Mouse (Mus musculus) heart, embryonic 16.5 days (tissue): ENCODE data around the gene Caprin1. TPM values are rescaled to one million over a fixed set of nuclear protein-coding genes. Genes with fewer than 3 reads are reported as not detected.

Experiments
- ATAC-seq: fragments of 200-750 bp; cut with Nextera tagmentation; replicated peaks from 2 replicates; pipeline ENCODE4 v1.8.0; 2017; ENCODE audit warnings: moderate number of reproducible peaks; ENCODE audit not compliant: insufficient read depth, low FRiP score; ENCODE audit errors: extremely low read depth
- H3K27ac ChIP-seq: fragments of 300-500 bp; sonication (generic); 2 replicates; pipeline ENCODE4 v1.5.1; 2014; ENCODE audit warnings: mild to moderate bottlenecking, low read length, control low read depth, moderate library complexity
- H3K27me3 ChIP-seq: fragments of 300-500 bp; sonication (generic); 2 replicates; pipeline ENCODE4 v1.6.1; 2014; ENCODE audit warnings: low read length, mixed read lengths; ENCODE audit not compliant: control insufficient read depth, insufficient read depth
- H3K36me3 ChIP-seq: fragments of 300-500 bp; sonication (generic); 2 replicates; pipeline ENCODE4 v1.6.1; 2014; ENCODE audit not compliant: control insufficient read depth, insufficient read depth
- H3K4me1 ChIP-seq: fragments of 300-500 bp; sonication (generic); 2 replicates; pipeline ENCODE4 v1.6.1; 2014; ENCODE audit warnings: low read length, mixed read lengths; ENCODE audit not compliant: control insufficient read depth, insufficient read depth
- H3K4me2 ChIP-seq: fragments of 300-500 bp; sonication (generic); 2 replicates; pipeline ENCODE4 v1.6.1; 2014; ENCODE audit warnings: low read depth, mild to moderate bottlenecking, control low read depth, low read length
- H3K4me3 ChIP-seq: fragments of 300-500 bp; sonication (generic); 2 replicates; pipeline ENCODE4 v1.5.1; 2014; ENCODE audit warnings: mild to moderate bottlenecking, control low read depth, low read length
- H3K9ac ChIP-seq: fragments of 300-500 bp; sonication (generic); 2 replicates; pipeline ENCODE4 v1.6.1; 2014; ENCODE audit warnings: low read length, control low read depth
- H3K9me3 ChIP-seq: fragments of 300-500 bp; sonication (generic); replicated peaks from 2 replicates; pipeline ENCODE4 v1.6.1; 2016; ENCODE audit warnings: low read length; ENCODE audit not compliant: control insufficient read depth
- WGBS: fragments of 180-500 bp; shearing (Covaris S2); extraction: QIAGEN DNeasy Blood & Tissue Kit; methylation state at CpG from one replicate; pipeline ENCODE4 v1.1.7; 2014; 5-methylcytosine and 5-hydroxymethylcytosine counted together
- polyA plus RNA-seq: library from polyadenylated mRNA; unstranded; fragments of >200 nt; fragmentation: Nextera tagmentation; extraction: Ambion mirVana; gene quantifications from 2 replicates; pipeline ENCODE4 v1.2.1, GENCODE M21; 2015

Caprin1 gene
- polyA plus RNA-seq, 1 experiment from 2014 or later, result 209 TPM

GRCm38 (mm10) chr2:103762492-103762891, 35.0 kb downstream of the Caprin1 start:
- no peak overlapping the region for H3K4me3 ChIP-seq
- 59% methylated on average over 1 of the region's 1 CpGs for WGBS
- ATAC-seq, result no peak
- H3K9ac ChIP-seq, result no peak overlapping the region
- H3K4me2 ChIP-seq, result no peak overlapping the region
- peaks cover 15% of the 10 kb centered on the region for H3K36me3 ChIP-seq
- peaks cover 7% of the 10 kb centered on the region; the same call in 1 of the 2 replicates for H3K4me1 ChIP-seq
- H3K27me3 ChIP-seq, result no peaks in the 10 kb centered on the region
- no peak overlapping the region for H3K27ac ChIP-seq
- no peaks in the 10 kb centered on the region for H3K9me3 ChIP-seq

GRCm38 (mm10) chr2:103761993-103762392, 35.5 kb downstream of the Caprin1 start:
- ATAC-seq, result no peak
- Histone ChIP-seq H3K36me3 (peaks cover 15% of the 10 kb centered on the region), H3K4me3 (no peak overlapping the region; the same call in 1 of the 2 replicates), H3K9me3 (no peaks in the 10 kb centered on the region), H3K27ac (no peak overlapping the region), H3K9ac (no peak overlapping the region), H3K27me3 (no peaks in the 10 kb centered on the region), H3K4me2 (peak overlapping the region; percentile 77), H3K4me1 (peaks cover 7% of the 10 kb centered on the region; the same call in 1 of the 2 replicates)
- WGBS, result 33% methylated on average over 4 of the region's 4 CpGs

GRCm38 (mm10) chr2:103760906-103761716, 36.3 kb downstream of the Caprin1 start, which contains the start of gene Nat10:
TSS of gene Nat10 (minus strand) at chr2:103761270.
- H3K9ac ChIP-seq, result peak within 1 kb of the TSS; percentile 76
- H3K36me3 ChIP-seq, result peaks cover 8% of the 10 kb centered on the region
- peak within 1 kb of the TSS; percentile 87 for H3K27ac ChIP-seq
- H3K4me1 ChIP-seq, result peaks cover 7% of the 10 kb centered on the region; the same call in 1 of the 2 replicates
- no peaks in the 10 kb centered on the region for H3K27me3 ChIP-seq
- ATAC-seq, result peak; percentile 97
- peak within 1 kb of the TSS; percentile 92 for H3K4me3 ChIP-seq
- under 1% methylated on average over 47 of the region's 47 CpGs for WGBS
- no peaks in the 10 kb centered on the region for H3K9me3 ChIP-seq
- H3K4me2 ChIP-seq, result peak within 1 kb of the TSS; percentile 77

- 0% methylated on average over 12 of the region's 12 CpGs for WGBS
- Histone ChIP-seq H3K9ac (peak overlapping the region; percentile 76), H3K4me2 (peak overlapping the region; percentile 77), H3K4me1 (peaks cover 7% of the 10 kb centered on the region; the same call in 1 of the 2 replicates), H3K36me3 (0 out of 2 replicates have a peak, but pooled peaks cover 2% of the 10 kb centered on the region), H3K9me3 (no peaks in the 10 kb centered on the region), H3K27me3 (no peaks in the 10 kb centered on the region), H3K27ac (peak overlapping the region; percentile 87), H3K4me3 (peak overlapping the region; percentile 92)
- peak; percentile 2; the same call in 1 of the 2 replicates for ATAC-seq
Observed at GRCm38 (mm10) chr2:103760421-103760820, 37.0 kb downstream of the Caprin1 start.

GRCm38 (mm10) chr2:103755458-103756085, 41.9 kb downstream of the Caprin1 start:
- Histone ChIP-seq H3K9ac (no peak overlapping the region), H3K4me3 (no peak overlapping the region), H3K9me3 (no peaks in the 10 kb centered on the region), H3K36me3 (peaks cover 24% of the 10 kb centered on the region), H3K4me1 (peaks cover 4% of the 10 kb centered on the region; the same call in 1 of the 2 replicates), H3K27ac (no peak overlapping the region), H3K4me2 (no peak overlapping the region), H3K27me3 (no peaks in the 10 kb centered on the region)
- WGBS, result 80% methylated on average over 9 of the region's 9 CpGs
- ATAC-seq, result no peak

- WGBS, result 78% methylated on average over 3 of the region's 3 CpGs
- peaks cover 33% of the 10 kb centered on the region for H3K36me3 ChIP-seq
Observed at GRCm38 (mm10) chr2:103754614-103755013, 42.8 kb downstream of the Caprin1 start.

GRCm38 (mm10) chr2:103751771-103752170, 45.7 kb downstream of the Caprin1 start:
- no peak overlapping the region for H3K27ac ChIP-seq
- no peak overlapping the region for H3K4me3 ChIP-seq
- no peak overlapping the region for H3K4me2 ChIP-seq
- H3K27me3 ChIP-seq, result no peaks in the 10 kb centered on the region
- no peaks in the 10 kb centered on the region for H3K4me1 ChIP-seq
- no peak overlapping the region for H3K9ac ChIP-seq
- no peaks in the 10 kb centered on the region for H3K9me3 ChIP-seq
- no peak for ATAC-seq
- peaks cover 47% of the 10 kb centered on the region for H3K36me3 ChIP-seq
- 91% methylated on average over 6 of the region's 6 CpGs for WGBS

More at GRCm38 (mm10) chr2:103754614-103755013, 42.8 kb downstream of the Caprin1 start:
- H3K4me2 ChIP-seq, result no peak overlapping the region
- H3K9ac ChIP-seq, result no peak overlapping the region
- no peaks in the 10 kb centered on the region for H3K4me1 ChIP-seq
- H3K4me3 ChIP-seq, result no peak overlapping the region
- no peaks in the 10 kb centered on the region for H3K27me3 ChIP-seq
- no peaks in the 10 kb centered on the region for H3K9me3 ChIP-seq
- H3K27ac ChIP-seq, result no peak overlapping the region
- ATAC-seq, result no peak

- no peak overlapping the region for H3K4me2 ChIP-seq
- no peak overlapping the region for H3K4me3 ChIP-seq
- H3K9me3 ChIP-seq, result no peaks in the 10 kb centered on the region
- H3K36me3 ChIP-seq, result peaks cover 45% of the 10 kb centered on the region
- H3K4me1 ChIP-seq, result no peaks in the 10 kb centered on the region
- no peak for ATAC-seq
- H3K9ac ChIP-seq, result no peak overlapping the region
- no peak overlapping the region for H3K27ac ChIP-seq
- H3K27me3 ChIP-seq, result no peaks in the 10 kb centered on the region
- WGBS, result 88% methylated on average over 3 of the region's 3 CpGs
Observed at GRCm38 (mm10) chr2:103749091-103749490, 48.4 kb downstream of the Caprin1 start.

- H3K9ac ChIP-seq, result no peak overlapping the region
- H3K36me3 ChIP-seq, result peaks cover 40% of the 10 kb centered on the region
- H3K4me2 ChIP-seq, result no peak overlapping the region
- H3K27ac ChIP-seq, result no peak overlapping the region
- no peaks in the 10 kb centered on the region for H3K27me3 ChIP-seq
- 86% methylated on average over 9 of the region's 9 CpGs for WGBS
- ATAC-seq, result no peak
- H3K4me3 ChIP-seq, result no peak overlapping the region
- H3K4me1 ChIP-seq, result no peaks in the 10 kb centered on the region
- H3K9me3 ChIP-seq, result no peaks in the 10 kb centered on the region
Observed at GRCm38 (mm10) chr2:103747891-103748290, 49.6 kb downstream of the Caprin1 start.
